Mouse (Mus musculus) kidney, embryonic 14.5 days (tissue): Measurements from ENCODE around the gene Fbxo30. TPM values are rescaled to one million over a fixed set of nuclear protein-coding genes. Genes with fewer than 3 reads are reported as not detected.

ENCODE experiments used
- ATAC-seq: fragments of 200-750 bp; cut with Nextera tagmentation; 2 replicates; pipeline ENCODE4 v1.8.0; 2017; ENCODE audit warnings: moderate number of reproducible peaks, mild to moderate bottlenecking, moderate TSS enrichment, moderate library complexity; ENCODE audit not compliant: low FRiP score, low TSS enrichment
- H3K27ac ChIP-seq: fragments of 300-500 bp; sonication (generic); 2 replicates; pipeline ENCODE4 v1.5.1; 2014; ENCODE audit warnings: low read depth, mild to moderate bottlenecking, low read length, moderate library complexity, mixed read lengths
- H3K27me3 ChIP-seq: fragments of 300-500 bp; sonication (generic); 2 replicates; pipeline ENCODE4 v1.6.1; 2014; ENCODE audit warnings: mild to moderate bottlenecking, low read length; ENCODE audit not compliant: control insufficient read depth, insufficient read depth
- H3K36me3 ChIP-seq: fragments of 300-500 bp; sonication (generic); 2 replicates; pipeline ENCODE4 v1.6.1; 2014; ENCODE audit warnings: low read length, mixed read lengths; ENCODE audit not compliant: control insufficient read depth, insufficient read depth
- H3K4me1 ChIP-seq: fragments of 300-500 bp; sonication (generic); 2 replicates; pipeline ENCODE4 v1.6.1; 2014; ENCODE audit warnings: low read length, mixed read lengths; ENCODE audit not compliant: control insufficient read depth, insufficient read depth
- H3K4me2 ChIP-seq: fragments of 300-500 bp; sonication (generic); replicated peaks from 2 replicates; pipeline ENCODE4 v1.6.1; 2014; ENCODE audit warnings: low read depth, mild to moderate bottlenecking, low read length
- H3K4me3 ChIP-seq: fragments of 300-500 bp; sonication (generic); 2 replicates; pipeline ENCODE4 v1.5.1; 2014; ENCODE audit warnings: mild to moderate bottlenecking, low read length
- H3K9ac ChIP-seq: fragments of 300-500 bp; sonication (generic); 2 replicates; pipeline ENCODE4 v1.6.1; 2014; ENCODE audit warnings: low read depth, mild to moderate bottlenecking, low read length, moderate library complexity
- H3K9me3 ChIP-seq: fragments of 300-500 bp; sonication (generic); 2 replicates; pipeline ENCODE4 v1.6.1; 2016; ENCODE audit warnings: low read length; ENCODE audit not compliant: control insufficient read depth
- WGBS: fragments of 180-500 bp; shearing (Covaris S2); extraction: QIAGEN DNeasy Blood & Tissue Kit; methylation state at CpG from one replicate; pipeline ENCODE4 v1.1.7; 2014; 5-methylcytosine and 5-hydroxymethylcytosine counted together
- polyA plus RNA-seq: library from polyadenylated mRNA; unstranded; fragments of >200 nt; fragmentation: Nextera tagmentation; extraction: Ambion mirVana; gene quantifications from 2 replicates; pipeline ENCODE4 v1.2.1, GENCODE M21; 2014

Gene Fbxo30
- polyA plus RNA-seq, 1 experiment from 2014 or later: 30.4 TPM

DNA sequence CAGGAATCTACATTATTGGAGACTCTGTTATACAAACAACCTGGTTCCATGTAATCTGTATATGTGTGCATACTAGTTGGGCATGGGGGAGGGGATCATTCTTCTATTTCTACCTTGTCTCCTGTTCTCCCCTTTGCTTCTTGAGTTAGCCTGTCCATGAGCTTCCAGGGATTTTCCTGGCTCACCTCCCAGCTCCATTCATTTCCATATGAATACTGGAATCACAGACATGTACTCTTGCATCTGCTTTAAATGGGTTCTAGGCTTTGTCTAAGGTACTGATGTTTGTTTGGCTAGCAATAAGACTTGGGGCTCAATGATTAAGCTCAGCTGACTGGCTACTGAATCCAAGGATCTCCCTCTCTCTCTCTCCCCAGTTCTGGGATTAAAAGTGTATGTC, 12.0 kb upstream of the Fbxo30 start:
- H3K36me3 ChIP-seq: no peaks in the 10 kb centered on the region
- no peaks in the 10 kb centered on the region for H3K9me3 ChIP-seq
- H3K9ac ChIP-seq: no peak overlapping the region
- H3K4me1 ChIP-seq: no peaks in the 10 kb centered on the region
- no peak overlapping the region for H3K4me3 ChIP-seq
- no peak for ATAC-seq
- no peaks in the 10 kb centered on the region for H3K27me3 ChIP-seq
- H3K27ac ChIP-seq: no peak overlapping the region
- no peak overlapping the region for H3K4me2 ChIP-seq

DNA sequence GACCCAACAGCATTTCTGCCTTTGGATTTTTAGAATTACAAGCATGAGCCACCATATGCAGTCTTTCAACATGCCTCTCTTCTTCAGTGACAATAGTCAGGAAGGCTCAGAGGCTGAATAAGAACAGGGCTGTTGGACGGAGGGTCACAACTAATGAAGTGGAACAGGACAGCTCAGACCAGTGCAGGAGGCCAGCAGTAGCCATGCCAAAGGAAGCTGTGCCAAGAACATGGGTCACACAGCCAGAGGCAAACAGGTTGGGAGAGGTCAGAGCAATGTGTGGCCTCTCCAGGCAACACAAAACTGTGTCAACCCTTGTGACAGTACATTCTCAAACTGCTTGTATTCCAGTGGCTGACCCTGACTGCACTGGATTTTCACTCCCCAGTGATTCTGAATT, 6.7 kb upstream of the Fbxo30 start:
- Histone ChIP-seq H3K4me2 (no peak overlapping the region), H3K9ac (no peak overlapping the region), H3K9me3 (no peaks in the 10 kb centered on the region), H3K27ac (no peak overlapping the region), H3K4me1 (no peaks in the 10 kb centered on the region), H3K36me3 (no peaks in the 10 kb centered on the region), H3K4me3 (no peak overlapping the region), H3K27me3 (no peaks in the 10 kb centered on the region)
- no peak for ATAC-seq
- 68% methylated on average over 1 of the region's 1 CpGs for WGBS

DNA sequence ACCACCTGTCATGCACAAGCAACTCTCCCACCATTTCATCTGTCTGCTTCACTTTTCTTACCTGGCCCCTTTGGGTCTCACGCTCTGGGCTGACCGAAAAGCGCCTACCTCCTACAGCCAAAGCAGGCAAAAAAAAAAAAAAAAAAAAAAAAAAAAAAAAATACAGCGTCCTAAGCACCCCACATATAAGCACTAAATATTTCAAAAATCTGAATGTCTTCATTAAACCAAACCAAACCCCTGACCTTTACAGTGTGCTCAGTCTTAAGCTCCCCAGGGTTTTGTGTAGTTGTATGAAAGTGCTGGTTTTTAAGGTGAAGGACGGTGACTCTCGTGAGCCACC, 924 bp upstream of the Fbxo30 start:
- peak overlapping the region; percentile 95 for H3K4me3 ChIP-seq
- no peaks in the 10 kb centered on the region for H3K9me3 ChIP-seq
- peak overlapping the region; percentile 90 for H3K4me2 ChIP-seq
- ATAC-seq: peak; percentile 1; the same call in 1 of the 2 replicates
- H3K27ac ChIP-seq: peak overlapping the region; percentile 99
- no peaks in the 10 kb centered on the region for H3K4me1 ChIP-seq
- H3K36me3 ChIP-seq: no peaks in the 10 kb centered on the region
- H3K9ac ChIP-seq: peak overlapping the region; percentile 97
- no peaks in the 10 kb centered on the region for H3K27me3 ChIP-seq
- 5% methylated on average over 6 of the region's 6 CpGs for WGBS

DNA sequence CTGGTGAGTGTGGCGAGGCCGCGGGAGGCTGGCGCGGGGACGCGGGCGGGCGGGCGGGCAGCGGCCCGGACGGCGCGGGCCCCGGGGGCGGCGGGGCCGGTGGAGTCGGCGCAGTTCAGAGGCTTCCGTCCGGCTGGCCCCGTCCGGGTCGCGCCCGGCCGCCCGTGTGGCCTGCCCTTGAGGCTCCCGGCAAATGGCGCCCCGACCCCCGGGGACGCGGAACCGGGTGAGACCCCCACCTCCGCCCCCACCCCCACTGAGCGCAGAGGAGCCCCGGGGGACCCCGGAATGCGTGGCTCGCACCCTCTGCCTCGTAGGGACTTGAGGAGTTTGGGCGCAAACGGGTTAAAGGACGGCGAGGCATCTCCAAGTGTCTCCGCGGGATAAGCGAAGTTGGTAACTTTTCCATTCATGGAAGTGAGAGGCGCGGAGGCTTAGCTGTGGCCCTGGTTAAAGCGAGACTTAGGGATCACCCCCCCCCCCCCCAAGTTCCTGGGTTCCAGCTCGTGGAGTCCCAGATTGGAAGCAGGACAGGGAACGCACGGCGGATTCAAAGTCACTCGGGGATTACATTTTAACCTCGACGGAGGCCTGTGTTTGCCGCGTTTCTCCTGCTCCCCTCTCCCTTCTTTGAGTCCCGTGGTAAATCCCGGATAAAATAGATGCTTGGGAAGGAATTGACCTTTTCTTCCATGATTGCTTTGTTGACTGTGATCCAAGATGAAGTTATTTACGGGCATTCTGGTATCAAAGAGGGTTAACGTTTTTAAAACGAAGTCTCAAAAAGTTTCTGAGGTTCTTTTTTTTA, 572 bp downstream of the Fbxo30 start:
- Histone ChIP-seq H3K4me1 (no peaks in the 10 kb centered on the region), H3K27me3 (no peaks in the 10 kb centered on the region), H3K4me3 (peak overlapping the region; percentile 95), H3K4me2 (peak overlapping the region; percentile 35), H3K36me3 (no peaks in the 10 kb centered on the region), H3K9me3 (no peaks in the 10 kb centered on the region), H3K9ac (peak overlapping the region; percentile 97), H3K27ac (peak overlapping the region; percentile 99)
- ATAC-seq: peak; percentile 70
- under 1% methylated on average over 49 of the region's 68 CpGs for WGBS

DNA sequence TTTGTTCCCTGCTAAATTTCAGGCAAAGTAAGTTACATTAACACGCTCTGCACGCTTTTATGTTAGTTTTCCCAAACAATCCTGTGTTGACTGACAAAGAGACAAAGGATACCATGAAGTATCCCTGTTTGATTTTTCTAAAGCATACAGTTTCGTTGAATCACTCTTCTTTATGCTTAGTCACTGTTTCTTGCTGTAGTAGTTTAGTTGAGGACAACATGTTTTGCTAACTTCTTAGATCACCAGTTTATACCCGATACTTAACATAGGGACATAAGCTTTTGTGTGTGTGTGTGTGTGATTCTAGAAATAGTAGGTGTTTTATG, 1.1 kb downstream of the Fbxo30 start:
- H3K4me2 ChIP-seq: peak overlapping the region; percentile 35

DNA sequence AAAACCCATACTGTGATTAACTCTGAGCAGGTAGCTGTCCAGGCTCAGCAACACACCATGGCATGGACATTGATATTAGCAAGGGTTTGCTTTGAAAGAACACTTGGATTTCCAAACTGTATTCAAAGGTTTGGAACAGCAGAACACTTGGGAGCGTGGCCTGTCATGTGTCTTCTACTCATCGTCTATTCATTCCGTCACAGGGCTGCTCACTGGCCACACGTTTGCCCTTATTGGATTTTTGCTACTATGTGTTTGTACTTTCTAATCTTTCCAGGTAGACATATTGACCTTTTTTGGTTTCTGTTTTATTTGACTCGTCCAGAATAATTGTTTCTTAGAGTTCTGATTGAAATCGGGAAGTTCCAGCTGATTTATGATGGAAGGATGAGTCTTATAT, 17.3 kb downstream of the Fbxo30 start:
- Histone ChIP-seq H3K4me2 (no peak overlapping the region), H3K9me3 (no peaks in the 10 kb centered on the region), H3K27ac (no peak overlapping the region), H3K4me3 (no peak overlapping the region), H3K9ac (no peak overlapping the region), H3K36me3 (peaks cover 10% of the 10 kb centered on the region; the same call in 1 of the 2 replicates), H3K27me3 (no peaks in the 10 kb centered on the region), H3K4me1 (no peaks in the 10 kb centered on the region)
- no peak for ATAC-seq
- WGBS: 91% methylated on average over 6 of the region's 6 CpGs

More for the DNA sequence above, 1.1 kb downstream of the Fbxo30 start:
- no peaks in the 10 kb centered on the region for H3K4me1 ChIP-seq
- no peaks in the 10 kb centered on the region for H3K27me3 ChIP-seq
- no peaks in the 10 kb centered on the region for H3K9me3 ChIP-seq
- no peaks in the 10 kb centered on the region for H3K36me3 ChIP-seq
- peak overlapping the region; percentile 95 for H3K4me3 ChIP-seq
- H3K27ac ChIP-seq: no peak overlapping the region
- ATAC-seq: no peak
- 2% methylated on average over 4 of the region's 4 CpGs for WGBS
- peak overlapping the region; percentile 97 for H3K9ac ChIP-seq

DNA sequence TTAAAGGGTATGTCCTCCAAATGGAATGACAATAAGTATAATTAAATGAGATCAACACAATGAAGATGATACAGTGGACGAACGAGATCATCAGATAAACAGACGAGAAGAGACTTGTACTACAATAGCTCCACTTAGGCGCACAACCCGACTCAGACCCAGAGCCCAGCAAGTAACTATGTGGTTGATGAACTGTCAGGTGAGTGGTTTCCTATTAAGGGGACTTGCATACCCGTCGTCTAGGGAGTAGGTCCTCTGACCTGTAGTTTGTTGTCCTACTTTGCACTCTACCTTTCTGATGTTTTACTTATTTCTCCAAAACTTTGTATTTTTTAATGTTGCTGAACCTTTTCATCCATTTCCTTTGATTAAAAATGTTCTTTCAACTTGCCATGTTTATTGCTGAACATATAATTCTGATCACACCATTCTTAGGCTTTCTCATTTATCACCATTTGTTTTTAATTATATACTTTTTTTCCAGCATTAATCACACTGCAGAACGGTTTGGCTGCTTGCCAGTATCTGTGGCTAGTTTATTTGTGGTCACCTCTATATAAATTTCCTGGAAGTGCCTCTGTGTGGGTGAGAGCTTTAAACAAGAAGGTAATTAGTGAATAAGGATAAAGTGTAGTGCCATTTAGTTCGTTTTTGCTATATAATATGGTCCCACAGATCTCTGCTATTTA, 24.4 kb downstream of the Fbxo30 start:
- ATAC-seq: no peak
- no peaks in the 10 kb centered on the region for H3K36me3 ChIP-seq
- no peak overlapping the region for H3K4me3 ChIP-seq
- no peak overlapping the region; the same call in 1 of the 2 replicates for H3K27ac ChIP-seq
- H3K4me1 ChIP-seq: no peaks in the 10 kb centered on the region
- H3K4me2 ChIP-seq: no peak overlapping the region
- WGBS: 61% methylated on average over 9 of the region's 9 CpGs
- no peaks in the 10 kb centered on the region for H3K9me3 ChIP-seq
- no peak overlapping the region for H3K9ac ChIP-seq
- no peaks in the 10 kb centered on the region for H3K27me3 ChIP-seq

DNA sequence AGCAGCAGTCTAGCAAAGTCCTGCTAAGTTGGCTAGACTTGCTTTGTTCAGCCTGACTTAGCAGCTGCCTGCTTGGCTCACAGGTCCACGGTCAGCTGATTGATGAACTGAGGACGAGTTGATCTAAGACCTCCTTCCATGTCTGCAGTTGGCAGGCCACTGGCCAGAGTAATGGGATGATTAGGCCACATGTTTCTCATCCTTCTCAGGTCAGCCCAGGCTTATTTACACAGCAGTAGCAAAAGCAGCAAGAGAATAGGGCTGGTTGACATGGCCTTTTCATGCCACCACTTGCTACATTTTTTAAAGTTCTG, 24.9 kb downstream of the Fbxo30 start:
- H3K27ac ChIP-seq: no peak overlapping the region; the same call in 1 of the 2 replicates
- WGBS: 8% methylated on average over 2 of the region's 2 CpGs
- peak; percentile 71; the same call in 1 of the 2 replicates for ATAC-seq
- no peak overlapping the region for H3K9ac ChIP-seq
- no peaks in the 10 kb centered on the region for H3K27me3 ChIP-seq
- no peaks in the 10 kb centered on the region for H3K4me1 ChIP-seq
- H3K4me3 ChIP-seq: no peak overlapping the region
- no peaks in the 10 kb centered on the region for H3K36me3 ChIP-seq
- H3K9me3 ChIP-seq: no peaks in the 10 kb centered on the region
- no peak overlapping the region for H3K4me2 ChIP-seq

DNA sequence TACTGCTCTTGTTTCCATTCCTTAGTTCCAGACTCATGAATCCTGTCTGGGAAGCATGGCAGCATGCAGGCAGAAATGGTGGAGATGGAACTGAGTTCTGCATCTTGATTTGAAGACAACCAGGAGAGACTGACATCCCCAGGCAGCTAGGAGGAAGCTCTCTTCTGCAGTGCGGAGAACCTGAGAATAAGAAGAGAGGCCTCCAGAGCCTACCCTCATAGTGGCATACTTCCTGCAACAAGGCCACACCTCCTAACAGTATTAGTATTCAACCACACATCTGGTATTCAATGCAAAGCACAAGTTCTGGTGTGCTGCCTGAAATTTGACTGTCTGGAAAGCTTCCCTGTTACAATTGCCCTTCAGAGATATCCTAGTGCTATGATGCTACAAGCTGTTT, 28.7 kb downstream of the Fbxo30 start:
- H3K27me3 ChIP-seq: no peaks in the 10 kb centered on the region
- H3K36me3 ChIP-seq: no peaks in the 10 kb centered on the region
- no peaks in the 10 kb centered on the region for H3K4me1 ChIP-seq
- no peak overlapping the region for H3K27ac ChIP-seq
- no peak for ATAC-seq
- 86% methylated on average over 1 of the region's 1 CpGs for WGBS
- H3K9ac ChIP-seq: no peak overlapping the region
- no peak overlapping the region for H3K4me3 ChIP-seq
- no peak overlapping the region for H3K4me2 ChIP-seq
- no peaks in the 10 kb centered on the region for H3K9me3 ChIP-seq
